Mouse (Mus musculus): Measurements from ENCODE around the gene Eya2.

Eya2 gene

DNA sequence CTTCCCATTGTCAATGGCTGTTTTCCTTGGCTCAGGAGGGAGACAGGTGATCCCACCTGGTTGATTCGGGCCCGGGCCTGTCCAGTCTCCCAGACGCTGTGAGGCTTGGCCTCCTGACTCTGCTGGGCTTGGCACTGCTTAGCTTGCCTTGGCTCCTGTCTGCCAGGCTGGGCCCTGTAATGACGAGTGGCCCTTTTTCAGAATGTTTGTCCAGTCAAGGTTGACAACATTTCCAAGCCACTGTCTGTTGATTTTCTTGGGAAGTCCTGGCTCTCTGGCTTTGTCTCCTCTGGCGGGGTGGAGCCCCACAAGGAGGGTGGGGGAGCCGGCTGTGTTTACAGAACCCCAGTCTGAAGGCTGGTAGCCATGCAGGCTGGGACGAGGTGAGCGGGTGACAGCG, 49.2 kb downstream of the Eya2 start:
- peak in 1 of 2 experiments; percentile 44 for DNase-seq (ENCODE audit: inconsistent age in 2 of 2, low spot score in 1 of 2)

DNA sequence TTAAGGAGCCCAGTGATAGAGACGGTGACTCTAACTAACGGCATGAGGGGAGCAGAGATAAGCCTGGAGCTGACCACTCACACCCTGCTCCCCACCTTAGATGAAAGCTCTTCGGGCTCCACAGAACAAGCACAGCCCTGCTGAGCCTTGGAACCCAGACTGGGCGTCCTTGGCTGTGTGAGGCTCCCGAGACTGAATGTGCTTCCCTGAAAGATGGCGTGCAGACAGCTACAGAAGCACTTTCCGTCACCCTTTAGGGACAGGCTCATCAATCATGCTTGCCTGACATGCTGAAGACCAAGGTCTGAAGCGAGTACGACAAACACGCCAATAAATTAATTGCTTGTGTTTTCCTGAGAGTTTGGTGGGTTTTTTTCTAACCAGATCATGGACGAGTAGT, 56.2 kb downstream of the Eya2 start:
- peak; percentile 24 to 60 for DNase-seq (ENCODE audit: inconsistent age in 2 of 2, low spot score in 1 of 2)

DNA sequence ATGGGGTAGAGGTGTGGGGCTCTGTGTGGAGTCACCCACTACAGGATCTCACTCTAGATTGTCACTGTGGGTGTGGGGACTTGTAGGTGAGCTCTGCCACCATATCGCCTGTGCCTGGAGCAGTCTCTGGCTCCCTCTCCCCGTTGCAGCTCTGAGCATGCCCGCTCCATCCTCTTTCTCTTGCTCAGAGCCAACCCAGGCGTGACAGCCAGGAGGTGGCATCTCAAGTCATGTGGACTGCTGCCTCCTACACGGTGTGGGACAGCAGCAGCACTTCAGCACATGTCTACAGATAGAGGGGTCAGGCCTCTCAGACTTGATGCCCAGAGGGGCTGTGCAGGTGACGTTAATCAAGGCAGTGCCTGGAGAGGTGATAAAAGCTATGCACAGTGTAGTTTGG, 57.4 kb downstream of the Eya2 start:
- DNase-seq (ENCODE audit: inconsistent age in 2 of 2, low spot score in 1 of 2), result no peak

DNA sequence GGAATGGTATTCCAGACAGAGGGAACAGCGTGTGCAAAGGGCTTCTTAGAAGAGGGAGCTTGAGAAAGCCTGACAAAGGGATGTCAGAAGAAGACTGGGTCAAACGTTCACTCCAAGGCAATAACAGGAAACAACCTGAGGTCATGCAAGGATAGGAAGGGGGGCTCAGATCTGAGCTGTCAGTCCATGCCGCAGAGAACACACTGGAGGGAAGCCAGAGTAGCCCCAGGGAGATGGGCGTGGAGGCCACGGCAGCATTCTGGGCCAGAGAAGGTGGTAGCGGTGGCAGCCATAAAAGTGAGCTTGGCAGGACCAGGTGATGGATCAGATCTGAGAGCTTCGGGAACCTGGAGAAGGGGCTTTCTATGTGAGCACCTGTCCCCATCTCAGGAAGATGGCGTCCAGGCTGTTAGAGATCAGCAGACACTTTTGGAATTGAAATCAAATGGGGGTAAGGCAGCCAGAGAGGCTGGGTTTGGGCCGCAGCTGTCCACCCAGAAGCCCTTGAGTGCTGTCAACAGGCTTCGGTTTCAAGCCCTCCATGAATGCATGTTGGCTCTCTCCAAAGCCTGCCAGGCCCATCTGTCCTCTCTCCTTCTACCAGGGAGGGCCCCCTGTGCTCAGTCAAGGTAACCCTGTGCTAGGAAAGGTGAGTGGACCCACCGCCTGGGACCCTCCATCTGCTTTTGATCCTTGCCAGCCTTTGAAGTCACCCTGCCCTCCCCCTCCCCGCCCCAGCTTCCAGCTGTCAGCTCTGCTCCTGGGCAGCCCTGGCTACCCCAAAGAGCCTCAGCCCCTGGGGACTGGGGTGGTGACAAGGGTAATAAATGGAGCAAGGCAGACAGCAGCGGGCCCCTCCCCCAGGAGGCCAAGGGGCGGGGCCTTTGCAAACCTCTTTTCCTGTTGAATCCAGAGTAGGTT, 58.4 kb downstream of the Eya2 start:
- DNase-seq (ENCODE audit: inconsistent age in 2 of 2, low spot score in 1 of 2), result peak; percentile 29 to 74

DNA sequence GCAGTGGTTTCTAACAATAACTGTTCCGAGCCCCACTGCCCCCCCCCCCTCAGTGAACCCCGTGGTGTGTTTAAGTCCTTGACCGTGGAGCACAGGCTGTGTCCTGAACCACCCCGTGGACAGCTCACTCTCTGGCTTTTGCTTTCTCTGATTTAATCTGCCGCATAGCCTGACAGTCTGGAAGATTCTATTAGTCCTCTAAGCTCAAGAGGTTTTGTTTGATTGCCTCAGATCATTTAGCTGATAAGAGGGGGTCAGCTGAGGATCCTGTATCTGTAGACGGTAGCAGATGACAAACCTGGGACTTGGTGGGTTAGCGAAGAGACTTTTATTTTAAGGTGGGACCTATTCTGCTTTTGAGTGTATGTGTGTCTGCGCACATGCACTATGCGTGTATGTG, 59.3 kb downstream of the Eya2 start:
- DNase-seq (ENCODE audit: inconsistent age in 2 of 2, low spot score in 1 of 2), result peak in 1 of 2 experiments; percentile 56

DNA sequence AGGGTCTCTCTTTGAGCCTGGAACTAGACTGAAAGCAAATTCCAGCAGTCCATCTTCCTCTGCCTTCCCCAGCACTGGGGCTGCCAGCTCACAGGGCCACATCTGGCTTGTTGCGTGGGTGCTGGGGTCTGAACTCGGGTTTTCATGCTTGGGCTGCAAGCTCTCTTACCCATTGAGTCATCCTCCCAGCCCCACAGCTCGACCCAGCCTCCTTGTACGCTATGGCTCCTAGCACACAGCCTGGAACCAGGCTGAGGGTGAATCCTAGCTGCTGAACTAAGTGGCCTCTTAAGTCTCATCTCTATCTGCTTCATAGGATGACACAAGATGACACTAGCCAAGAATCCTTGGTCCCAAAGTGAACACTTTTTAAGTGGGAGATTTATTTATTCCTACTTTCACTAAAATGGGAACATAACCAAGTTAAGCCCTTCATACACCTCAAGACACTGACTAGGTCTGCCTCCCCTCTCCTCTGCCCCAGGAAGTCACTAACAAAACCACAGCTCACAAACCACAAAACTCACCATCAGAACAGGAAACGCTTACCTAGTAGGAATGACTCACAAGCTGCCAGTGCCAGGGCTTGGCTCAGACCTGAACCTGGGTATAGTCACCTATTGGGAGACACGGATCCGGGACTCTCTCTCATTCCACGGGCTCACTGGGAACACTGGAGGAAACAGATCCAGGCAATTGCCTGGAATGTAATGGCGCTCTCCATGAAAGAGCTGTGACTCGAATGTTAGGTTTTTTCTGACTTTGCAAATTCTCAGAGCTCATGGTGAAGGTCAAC, 60.1 kb downstream of the Eya2 start:
- peak; percentile 18 to 82 for DNase-seq (ENCODE audit: inconsistent age in 2 of 2, low spot score in 1 of 2)

DNA sequence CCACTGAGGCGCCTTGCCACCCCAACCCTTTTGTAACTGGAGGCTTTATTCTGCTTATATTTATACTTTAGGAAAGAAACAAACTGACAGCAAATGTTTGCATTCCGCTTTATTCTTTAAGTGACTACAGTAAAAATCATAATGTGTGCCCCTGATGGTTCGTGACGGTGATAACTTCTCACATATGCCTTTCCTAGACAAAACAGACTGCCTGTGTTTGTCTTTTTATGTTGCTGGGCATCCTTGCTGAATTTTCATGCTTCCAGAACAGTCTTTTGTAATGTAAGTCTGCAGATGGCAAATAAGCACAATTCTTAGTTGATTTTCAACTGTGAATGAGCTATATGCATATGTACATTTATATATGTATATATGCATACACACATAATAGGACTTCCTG, 61.7 kb downstream of the Eya2 start:
- DNase-seq (ENCODE audit: inconsistent age in 2 of 2, low spot score in 1 of 2), result no peak

DNA sequence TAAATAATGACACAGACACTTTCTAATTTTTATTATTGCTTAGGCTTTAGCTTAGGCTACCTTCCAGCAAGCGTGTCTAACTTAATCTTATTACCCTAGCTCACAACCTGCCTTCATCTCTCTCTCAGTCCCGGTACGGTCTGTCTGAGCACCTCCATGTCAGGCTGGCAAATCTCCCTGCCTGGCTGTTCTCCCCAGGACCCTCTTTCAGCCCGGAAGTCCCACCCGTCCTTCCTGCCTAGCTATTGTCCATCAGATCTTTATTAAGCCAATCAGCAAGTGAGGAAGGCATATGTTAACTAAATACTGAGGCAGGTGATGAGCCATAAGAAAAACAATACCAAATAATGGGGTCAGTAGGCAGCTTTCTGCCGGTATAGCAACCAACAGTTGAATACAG, 62.1 kb downstream of the Eya2 start:
- DNase-seq (ENCODE audit: inconsistent age in 2 of 2, low spot score in 1 of 2), result no peak

DNA sequence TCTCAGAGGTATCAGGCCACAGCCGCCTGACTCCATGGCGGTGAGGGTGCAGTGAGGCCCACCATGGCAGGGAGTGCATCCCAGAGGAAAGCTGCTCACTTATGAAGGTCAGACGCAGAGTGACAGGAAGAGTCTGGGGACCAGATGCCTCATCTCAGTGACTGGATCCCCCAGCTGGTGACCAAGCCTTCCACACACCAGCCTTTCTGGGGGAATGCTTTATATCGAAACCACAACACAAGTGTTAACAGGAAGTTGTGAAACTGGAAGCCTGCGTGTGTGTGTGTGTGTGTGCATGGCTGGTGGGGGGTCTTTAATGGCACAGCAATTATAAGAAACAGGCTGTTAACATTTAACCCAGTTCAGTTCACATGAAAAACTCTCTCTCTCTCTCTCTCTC, 64.7 kb downstream of the Eya2 start:
- no peak for DNase-seq (ENCODE audit: inconsistent age in 2 of 2, low spot score in 1 of 2)

DNA sequence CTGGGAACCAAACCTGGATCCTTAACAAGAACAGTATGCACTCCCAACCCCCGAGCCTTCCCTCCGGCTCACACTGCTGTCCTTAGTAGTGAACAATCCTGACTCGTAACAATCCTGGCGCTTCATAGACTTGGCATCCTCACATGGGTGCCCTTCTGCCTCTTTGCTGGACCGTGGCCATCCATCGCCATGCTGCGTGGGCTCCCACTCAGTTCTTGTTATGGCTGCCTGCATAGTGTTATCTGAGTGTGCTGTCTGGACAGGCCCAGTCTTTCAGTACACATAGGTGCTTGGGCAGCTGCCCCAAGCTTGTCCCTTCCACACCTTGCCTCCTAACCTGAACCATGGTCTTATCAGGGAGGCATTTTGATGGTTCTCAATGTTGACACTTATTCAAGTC, 68.4 kb downstream of the Eya2 start:
- DNase-seq (ENCODE audit: inconsistent age in 2 of 2, low spot score in 1 of 2), result no peak

DNA sequence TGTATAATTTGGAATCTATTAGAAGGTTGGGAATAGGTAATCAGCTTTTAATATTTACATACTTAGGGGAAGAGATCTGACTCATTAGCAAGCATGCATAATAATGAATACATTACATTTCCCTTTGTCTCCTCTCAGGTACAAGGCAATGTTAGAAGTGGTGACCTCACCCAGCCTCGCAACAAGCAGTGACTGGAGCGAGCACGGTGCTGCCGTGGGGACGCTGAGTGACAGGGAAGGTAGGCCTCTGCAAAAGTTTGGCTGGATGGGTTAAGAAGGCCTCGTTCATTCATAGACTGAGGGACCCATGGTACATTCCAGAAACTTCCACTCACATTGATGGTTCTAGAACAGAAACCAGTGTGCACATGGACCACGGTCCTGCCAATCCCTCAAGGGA, 69.8 kb downstream of the Eya2 start:
- DNase-seq (ENCODE audit: inconsistent age in 2 of 2, low spot score in 1 of 2), result no peak

DNA sequence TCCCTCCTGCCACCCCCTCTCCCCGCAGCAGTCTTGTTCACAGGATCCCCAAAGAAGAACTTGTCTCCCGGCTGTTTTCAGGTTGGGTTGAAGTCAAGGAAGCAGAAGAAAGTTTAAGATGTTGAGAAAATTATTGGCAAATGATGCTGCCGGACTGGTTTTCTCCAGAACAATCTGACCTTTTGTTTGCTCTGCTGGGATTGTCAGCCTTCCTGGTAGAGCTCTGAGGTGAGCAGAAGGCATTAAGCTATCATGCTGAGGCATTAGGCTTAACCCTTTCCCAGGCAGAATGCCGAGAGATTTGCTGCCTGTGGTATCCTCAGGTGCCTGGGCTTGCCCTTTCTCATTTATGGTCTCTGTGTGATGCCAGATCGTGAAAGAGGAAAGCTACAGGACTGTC, 70.3 kb downstream of the Eya2 start:
- no peak for DNase-seq (ENCODE audit: inconsistent age in 2 of 2, low spot score in 1 of 2)

DNA sequence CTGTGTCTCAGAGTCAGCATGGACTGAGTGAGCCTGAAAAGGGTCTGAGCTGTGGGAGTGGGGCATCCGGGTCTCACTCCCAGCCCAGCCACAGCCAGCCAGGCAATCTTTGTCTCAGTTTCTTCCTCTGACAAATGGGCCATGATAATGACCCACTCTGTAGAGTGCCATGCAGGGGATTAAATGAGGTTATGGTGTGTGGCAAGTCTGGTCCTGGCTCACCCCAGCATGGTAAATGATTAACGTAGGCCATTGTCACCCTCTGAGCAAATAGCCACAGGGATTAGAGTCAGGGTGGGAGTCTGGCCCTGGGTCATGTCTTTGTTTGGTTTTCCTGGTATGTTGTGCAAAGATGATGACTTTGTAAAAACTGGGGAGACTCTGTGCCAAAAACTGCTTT, 72.3 kb downstream of the Eya2 start:
- no peak for DNase-seq (ENCODE audit: inconsistent age in 2 of 2, low spot score in 1 of 2)

DNA sequence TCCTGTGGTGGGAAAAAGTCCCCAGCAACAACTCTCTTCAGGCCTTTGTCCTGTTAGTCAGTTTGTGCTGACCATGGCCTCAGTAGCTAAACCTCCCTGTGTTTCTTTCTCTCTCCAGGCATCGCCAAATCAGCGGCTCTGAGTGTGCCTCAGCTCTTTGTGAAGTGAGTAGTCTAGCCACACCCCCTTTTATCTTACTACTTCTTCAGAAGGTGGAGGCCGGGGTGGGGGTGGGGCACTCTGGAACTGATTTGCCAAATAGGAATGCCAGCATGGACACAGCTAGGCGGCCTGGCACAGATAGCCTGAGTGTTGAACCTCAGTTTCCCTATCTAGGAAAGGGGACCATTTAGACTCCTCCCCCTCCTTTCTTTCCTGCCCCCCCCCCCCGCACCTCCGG, 87.9 kb downstream of the Eya2 start:
- DNase-seq (ENCODE audit: inconsistent age in 2 of 2, low spot score in 1 of 2), result no peak

DNA sequence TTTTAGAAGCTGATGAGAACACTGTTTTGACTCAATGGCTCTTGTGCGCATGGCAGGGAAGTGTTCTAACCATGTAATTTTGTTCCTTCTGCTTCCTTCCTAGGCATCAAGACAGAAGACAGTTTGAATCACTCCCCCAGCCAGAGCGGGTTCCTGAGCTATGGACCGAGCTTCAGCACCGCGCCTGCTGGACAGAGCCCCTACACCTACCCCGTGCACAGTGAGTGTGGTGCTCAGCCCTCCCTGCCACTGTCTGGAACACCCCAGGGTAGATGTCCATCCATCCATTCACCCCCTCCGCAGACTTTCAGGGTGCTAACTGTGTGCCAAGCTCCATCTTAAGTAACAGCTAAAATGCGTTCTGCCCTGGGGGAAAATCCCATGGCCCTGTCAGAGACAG, 92.7 kb downstream of the Eya2 start:
- DNase-seq (ENCODE audit: inconsistent age in 2 of 2, low spot score in 1 of 2), result no peak

DNA sequence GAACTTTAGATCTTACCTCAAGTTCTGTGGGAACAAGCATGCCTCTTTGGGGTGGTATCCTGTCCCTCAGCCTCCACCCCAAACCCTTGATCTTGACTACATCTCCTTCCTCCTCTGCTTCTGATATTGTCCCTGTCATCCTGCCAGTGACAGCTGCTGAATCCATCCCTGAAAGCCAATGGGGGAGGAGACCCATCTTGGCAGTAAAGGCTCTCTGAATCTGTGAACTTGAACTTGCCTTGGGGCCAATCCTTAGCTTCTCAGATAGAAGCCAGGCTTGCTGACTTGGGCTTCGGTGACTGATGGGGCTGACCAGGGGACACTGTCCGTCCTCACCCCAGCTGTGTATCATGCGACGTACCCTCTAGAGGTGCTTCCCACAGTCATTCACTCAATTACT, 94.1 kb downstream of the Eya2 start:
- no peak for DNase-seq (ENCODE audit: inconsistent age in 2 of 2, low spot score in 1 of 2)

DNA sequence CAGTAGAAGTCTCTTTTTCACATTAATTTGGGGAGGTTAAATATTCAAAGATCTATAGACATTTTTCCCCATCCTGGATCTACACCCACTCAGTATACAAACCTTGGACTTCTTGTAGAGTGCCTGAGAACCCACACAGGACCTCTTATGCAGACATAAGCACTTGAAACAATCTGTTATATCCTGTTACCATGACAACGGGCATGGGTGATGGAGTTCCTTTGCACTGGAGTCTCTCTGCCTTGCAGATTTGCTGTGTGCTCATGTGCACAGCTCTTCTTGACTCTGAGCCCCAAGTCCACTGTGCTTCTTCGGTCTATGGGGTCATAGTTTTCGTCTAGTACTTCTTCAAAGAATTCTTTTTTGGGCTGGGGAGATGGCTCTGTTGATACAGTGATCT, 96.2 kb downstream of the Eya2 start:
- no peak for DNase-seq (ENCODE audit: inconsistent age in 2 of 2, low spot score in 1 of 2)

DNA sequence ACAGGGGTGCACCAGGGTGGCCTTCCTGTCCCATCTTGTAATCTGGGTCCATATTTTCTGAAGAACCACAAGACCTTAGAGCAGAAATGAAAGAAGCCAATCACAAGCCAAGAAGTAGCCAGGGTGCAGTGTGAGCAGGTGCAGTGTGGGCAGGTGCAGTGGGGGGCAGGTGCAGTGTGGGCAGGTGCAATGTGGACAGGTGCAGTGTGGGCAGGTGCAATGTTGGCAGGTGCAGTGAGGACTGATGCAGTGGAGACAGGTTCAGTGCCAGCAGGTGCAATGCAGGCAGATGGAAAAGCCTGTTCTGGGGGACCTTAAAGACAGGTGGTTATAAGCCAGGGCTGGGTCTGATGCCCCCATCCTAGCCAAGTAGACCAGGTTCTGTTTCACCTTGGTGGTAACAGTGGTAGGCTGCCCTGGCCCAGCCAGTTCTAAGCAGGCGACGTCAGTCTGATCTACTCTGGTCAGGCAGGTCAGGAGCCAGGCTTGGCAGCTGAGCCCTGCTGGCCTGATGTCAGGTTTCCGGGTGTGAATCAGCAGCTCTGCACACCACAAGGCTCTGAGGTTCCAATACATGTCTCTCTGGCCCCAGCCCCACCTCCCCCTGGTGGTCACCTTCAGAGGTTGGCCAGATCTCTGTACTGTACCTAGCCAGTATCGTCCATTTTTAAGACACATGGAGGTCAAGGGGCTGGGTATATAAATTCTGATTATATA, 98.3 kb downstream of the Eya2 start:
- DNase-seq (ENCODE audit: inconsistent age in 2 of 2, low spot score in 1 of 2), result peak; percentile 27 to 71

DNA sequence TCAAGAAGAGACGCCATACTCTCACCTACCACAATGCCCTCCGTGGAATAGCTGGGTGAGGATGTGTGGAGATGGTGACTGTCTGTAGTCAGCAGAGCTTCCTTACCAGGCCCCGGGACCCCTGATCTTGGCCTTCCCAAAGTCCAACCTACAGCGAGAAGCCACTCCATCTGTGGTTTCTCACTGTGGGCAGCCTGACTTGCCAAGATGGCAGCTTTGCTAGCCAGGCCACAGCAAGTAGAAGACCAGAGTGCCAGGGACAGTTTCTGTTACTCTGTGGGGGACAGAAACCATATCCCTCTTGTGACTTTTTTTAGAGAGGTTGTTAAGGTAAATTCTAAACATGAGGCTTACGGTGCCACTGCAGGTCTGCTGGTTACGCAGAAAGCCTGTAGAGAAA, 99.9 kb downstream of the Eya2 start:
- DNase-seq (ENCODE audit: inconsistent age in 2 of 2, low spot score in 1 of 2), result no peak

DNA sequence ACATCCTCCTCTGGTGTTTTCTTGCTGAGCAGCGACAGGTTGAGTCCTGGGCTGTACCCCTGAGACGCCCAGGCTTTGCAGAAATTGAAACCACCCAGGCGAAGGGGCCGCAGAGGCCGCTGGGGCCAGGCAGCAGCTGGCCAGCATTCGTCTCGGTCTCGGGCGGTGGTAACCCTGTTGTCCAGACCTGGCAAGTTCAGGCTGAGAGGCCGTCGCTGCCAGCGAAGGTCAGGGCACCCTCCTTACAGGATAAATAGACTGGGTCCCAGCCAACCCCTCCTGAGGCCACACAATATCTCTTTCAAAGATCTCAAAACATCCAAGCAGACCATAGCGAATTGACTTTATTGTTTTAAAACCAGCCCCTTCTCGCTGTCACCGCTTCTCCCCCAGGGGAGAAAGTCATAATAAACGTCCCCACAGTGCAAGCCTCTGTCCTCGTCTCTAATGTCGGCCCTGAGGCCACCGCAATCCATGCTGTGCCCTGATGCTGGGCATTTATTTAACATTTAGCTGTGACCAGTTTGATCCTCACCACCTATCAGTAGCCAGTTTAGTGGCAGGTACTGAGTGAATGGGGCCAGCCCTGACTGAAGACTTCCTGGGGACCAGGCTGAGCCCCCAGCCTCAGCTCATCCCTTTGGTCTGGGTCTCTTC, 105.5 kb downstream of the Eya2 start:
- DNase-seq (ENCODE audit: inconsistent age in 2 of 2, low spot score in 1 of 2), result no peak

All from adrenal gland, adult (tissue).